Mouse (Mus musculus): ENCODE measurements around the gene Rec8. TPM values are rescaled to one million over a fixed set of nuclear protein-coding genes. Genes with fewer than 3 reads are reported as not detected.

The Rec8 gene
- 3.5 and 9.5 TPM in 2 replicates for total RNA-seq (2015)
- total RNA-seq (2017): 0.87 and 4.6 TPM in 2 replicates

- peak; percentile 68 for ATAC-seq (replicated peaks; ENCODE audit: poor library complexity)
Measured at GRCm38 (mm10) chr14:55617822-55618221, at the start of gene Rec8. Gene Rec8, plus strand, starts transcription at chr14:55618037.

DNA sequence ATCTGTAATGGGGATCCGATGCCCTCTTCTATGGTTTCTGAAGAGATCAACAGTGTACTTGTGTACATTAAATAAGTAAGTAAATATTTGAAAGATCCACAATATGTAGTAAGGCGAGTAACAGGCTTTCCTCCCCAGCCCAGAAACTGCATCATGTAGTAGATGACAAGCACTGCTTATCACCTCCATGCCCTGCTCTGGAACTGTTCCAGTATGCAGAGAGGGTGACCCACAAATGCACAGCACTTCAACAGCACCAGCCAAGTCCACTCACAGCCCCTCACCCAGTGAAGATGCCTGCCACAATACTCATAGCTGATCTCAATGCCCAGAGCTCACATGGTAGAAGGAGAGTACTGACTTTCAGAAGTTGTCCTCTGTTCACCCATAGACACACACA is 47.2 kb upstream of the Rec8 start:
- ATAC-seq (replicated peaks; ENCODE audit: poor library complexity): peak; percentile 50; the same call in 1 of the 2 replicates

- ATAC-seq (replicated peaks; ENCODE audit: poor library complexity): no peak
Measured at GRCm38 (mm10) chr14:55571760-55572159, 46.1 kb upstream of the Rec8 start.

GRCm38 (mm10) chr14:55575302-55575701 is 42.5 kb upstream of the Rec8 start, which contains the start of gene Fitm1:
Gene Fitm1, plus strand, starts transcription at chr14:55575617.
- no peak for ATAC-seq (replicated peaks; ENCODE audit: poor library complexity)

GRCm38 (mm10) chr14:55575711-55576110 is 42.1 kb upstream of the Rec8 start:
- no peak for ATAC-seq (replicated peaks; ENCODE audit: poor library complexity)

DNA sequence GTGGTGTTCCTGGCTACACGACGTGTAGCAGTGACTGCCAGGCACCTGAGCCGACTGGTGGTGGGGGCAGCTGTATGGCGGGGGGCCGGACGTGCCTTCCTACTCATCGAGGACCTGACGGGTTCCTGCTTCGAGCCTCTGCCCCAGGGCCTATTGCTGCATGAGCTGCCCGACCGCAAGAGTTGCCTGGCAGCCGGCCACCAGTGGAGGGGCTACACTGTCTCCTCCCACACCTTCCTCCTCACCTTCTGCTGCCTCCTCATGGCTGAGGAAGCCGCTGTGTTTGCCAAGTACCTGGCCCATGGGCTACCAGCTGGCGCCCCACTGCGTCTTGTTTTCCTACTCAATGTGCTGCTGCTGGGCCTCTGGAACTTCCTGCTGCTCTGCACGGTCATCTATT is 41.5 kb upstream of the Rec8 start:
- peak; percentile 13; the same call in 1 of the 2 replicates for ATAC-seq (replicated peaks; ENCODE audit: poor library complexity)

DNA sequence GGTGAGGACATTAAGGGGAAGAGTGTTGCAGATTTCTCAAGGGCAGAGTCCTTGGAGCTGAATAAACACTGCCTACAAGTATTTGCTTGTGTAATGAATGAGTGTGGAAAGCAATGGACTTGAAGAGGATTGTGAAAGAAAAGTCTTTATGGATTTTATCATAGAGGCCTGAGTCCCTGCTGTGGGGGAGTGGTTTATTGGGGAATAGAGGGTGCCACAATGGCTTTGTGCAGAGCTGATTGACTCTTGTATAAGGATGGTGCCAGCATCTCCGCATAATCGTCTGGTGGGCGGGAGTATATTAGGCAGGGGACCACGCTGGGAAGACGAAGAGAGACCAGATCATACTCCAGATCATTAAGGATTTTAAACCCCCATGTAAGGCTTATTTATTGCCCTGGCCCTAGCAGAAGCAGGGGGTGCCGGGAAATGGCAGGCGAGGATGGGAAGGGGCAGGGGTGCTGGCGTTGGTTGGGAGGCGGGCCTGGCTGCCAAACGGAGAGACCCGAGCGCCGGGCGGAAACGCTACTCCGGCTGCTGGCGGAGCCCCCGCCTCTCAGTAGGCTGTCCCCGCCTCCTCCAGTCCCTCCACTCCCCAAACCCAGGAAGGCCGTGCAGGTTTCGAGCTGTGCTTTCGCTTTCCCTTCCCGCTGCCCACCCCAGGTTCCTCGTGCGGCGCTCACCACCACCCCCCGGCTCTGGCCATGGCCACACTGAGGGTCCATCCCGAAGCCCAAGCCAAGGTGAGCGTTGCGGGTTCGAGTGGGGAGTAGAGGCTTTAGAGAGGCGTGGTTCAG is 39.8 kb upstream of the Rec8 start, which contains the start of gene Psme1:
Gene Psme1 (plus strand): TSS at position 253 of the 797 bp plus-strand sequence.
- ATAC-seq (replicated peaks; ENCODE audit: poor library complexity): peak; percentile 87

DNA sequence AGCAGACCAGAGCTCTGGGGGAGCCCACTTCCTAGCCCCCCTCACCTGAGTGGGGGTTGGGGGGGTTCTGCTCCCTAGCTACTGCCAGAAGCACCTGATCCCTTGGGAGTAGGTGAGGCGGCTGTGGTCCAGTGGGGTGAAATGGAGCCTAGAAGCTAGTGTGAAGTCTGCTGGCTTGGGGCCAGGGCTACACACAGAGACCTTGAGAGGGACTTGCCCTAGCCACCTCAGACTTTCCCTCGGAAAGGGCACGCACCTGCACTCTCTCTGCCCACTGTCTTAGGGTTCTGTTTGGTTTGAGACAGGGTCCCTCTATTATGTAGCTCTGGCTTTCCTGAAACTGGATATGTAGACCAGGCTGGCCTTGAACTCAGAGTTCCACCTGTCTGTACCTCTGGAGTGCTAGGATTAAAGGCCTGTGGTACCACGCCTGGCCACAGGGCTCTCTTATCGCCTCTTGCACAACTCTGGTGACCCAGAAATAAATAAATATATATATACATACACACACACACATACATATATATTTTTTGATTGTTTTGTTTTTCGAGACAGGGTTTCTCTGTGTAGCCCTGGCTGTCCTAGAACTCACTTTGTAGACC is 39.1 kb upstream of the Rec8 start:
- ATAC-seq (replicated peaks; ENCODE audit: poor library complexity): peak; percentile 54

DNA sequence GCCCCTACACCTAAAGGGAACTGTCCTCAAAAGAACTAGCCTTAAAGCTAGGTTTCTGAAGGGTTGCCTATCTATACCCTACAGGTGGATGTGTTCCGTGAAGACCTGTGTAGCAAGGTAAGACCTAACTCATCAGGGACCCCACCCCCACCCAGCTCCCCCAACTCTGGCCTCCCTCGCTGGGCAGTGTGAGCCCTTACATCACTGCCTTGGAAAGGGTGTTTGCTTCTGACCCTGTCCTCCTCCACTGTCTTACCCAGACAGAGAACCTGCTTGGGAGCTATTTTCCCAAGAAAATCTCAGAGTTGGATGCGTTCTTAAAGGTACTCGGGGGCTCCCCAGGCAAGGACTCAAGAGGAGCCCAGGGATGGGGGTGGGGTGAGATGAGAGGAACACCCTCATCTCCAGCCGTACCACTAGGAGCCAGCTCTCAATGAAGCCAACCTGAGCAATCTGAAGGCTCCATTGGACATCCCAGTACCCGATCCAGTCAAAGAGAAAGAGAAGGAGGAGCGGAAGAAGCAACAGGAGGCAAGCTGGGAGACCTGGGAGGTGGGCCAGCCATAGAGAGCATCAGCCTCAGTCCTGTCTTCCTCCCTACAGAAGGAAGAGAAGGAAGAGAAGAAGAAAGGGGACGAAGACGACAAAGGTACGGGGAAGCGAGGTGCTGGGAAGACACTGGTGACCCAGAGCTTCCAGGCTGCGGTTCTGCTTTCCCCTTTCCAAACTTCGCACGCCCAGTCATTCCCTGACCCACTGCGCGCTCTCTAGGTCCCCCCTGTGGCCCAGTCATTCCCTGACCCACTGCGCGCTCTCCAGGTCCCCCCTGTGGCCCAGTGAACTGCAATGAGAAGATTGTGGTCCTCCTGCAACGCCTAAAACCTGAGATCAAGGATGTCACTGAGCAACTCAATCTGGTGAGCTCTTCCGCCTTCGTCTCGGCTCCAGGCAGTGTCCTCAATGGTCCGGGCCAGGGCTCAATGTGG is 38.0 kb upstream of the Rec8 start:
- no peak for ATAC-seq (replicated peaks; ENCODE audit: poor library complexity)

DNA sequence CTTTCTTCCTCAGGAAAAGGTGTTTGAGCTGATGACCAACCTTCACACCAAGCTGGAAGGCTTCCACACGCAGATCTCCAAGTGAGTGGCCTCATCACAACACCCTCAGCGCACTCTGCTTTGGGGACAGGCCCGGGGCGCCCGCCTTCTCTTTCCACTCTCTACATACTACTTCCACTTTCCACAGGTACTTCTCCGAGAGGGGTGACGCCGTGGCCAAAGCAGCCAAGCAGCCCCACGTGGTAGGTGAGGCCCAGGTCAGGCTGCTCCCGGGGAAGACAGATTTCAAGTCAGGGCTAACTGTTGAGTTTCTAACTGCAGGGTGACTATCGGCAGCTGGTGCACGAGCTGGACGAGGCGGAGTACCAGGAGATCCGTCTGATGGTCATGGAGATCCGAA is 37.1 kb upstream of the Rec8 start:
- ATAC-seq (replicated peaks; ENCODE audit: poor library complexity): no peak

DNA sequence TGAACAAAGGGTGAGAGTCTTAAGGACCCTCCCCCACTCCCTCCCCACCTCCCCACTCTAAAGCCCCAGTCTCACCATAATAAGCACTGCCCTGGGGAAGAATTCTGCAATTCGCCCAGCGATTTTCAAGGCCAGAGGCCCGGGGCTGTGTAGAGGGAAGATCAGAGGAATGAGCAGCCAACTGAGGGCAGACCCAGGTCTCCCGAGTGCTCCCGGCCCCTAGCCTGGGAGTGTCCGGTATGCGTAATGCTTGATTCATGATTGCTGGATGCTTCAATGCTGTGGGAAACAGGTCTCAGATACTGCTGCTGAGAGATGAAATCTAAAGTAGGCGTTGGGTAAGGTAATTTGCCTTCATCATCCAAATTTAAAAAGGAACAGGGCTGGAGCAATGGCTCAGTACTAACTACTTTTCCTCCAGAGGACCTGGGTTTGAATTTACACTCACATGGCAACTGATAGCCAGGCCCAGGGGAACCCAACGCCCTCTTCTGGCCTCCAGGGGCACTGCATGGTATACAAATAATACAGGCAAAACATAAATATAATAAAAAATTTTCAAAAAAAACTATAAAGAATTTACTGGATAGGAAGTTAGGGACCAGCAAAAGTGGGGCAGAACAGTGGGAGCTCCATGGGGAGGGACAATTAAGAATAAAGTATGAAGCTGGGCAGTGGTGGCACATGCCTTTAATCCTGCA is 35.7 kb upstream of the Rec8 start:
- ATAC-seq (replicated peaks; ENCODE audit: poor library complexity): no peak

GRCm38 (mm10) chr14:55584303-55584701 is 33.5 kb upstream of the Rec8 start:
- ATAC-seq (replicated peaks; ENCODE audit: poor library complexity): no peak

DNA sequence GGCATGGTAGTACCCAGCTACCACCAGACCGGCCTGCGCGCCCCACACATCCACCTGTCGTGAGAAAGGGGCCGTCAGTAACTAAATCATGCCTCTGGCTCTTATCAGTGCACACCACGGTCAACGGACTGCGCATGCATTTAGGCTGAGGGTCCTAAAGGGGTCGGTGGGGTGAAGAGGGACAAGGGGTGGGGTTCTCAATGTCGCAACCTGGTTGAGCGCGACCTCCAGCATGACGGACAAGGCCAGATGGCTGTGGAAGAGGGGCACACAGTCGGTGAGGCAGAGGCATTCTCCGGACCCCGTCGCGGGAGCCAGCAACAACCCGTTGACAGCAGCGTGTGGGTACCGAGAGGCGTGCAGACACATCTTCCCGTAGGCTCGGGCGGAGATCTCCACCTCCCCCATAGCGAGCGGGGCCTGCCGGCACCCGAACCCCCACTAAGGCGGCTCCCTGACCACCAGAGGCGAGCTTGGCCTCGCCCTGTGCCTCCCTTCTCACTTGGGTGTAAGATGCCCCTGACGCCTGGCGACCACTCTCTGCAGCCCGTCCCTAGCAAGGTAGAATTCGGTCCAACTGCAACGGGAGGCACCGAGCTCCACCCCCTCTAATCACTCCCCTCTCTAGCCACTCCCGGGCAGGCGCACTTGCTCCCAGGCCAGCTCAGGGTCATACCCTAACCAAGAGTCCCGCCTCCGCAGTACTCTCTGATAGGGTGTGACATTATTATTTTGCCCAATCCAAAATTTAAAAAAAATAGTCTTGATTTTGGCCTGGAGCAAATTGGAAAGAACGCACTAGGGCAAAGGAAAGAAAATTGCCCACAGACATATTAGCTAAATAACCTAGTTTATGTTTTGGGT is 32.9 kb upstream of the Rec8 start, which contains the start of gene Emc9:
Gene Emc9 (minus strand): TSS at position 601 of the 864 bp plus-strand sequence.
- peak; percentile 83 for ATAC-seq (replicated peaks; ENCODE audit: poor library complexity)

DNA sequence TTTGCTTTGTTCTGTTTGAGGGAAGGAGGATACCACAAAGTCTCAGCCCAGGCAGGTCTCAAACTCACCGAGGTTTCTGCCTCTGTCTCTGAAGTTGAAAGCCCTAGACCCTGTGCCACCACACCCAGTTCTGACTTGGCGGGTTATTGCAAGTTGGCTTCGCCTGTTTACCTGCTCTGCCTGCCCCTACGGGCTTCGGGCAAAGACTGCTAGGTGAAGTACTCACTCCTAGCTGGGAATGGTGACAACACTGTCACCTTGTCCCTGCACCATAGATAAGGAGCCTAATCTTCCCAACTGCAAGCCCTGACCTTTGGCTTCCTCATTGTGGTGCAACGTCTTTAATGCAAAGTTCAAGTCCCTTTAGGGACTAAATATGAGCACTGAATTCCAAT is 32.3 kb upstream of the Rec8 start:
- peak; percentile 10; the same call in 1 of the 2 replicates for ATAC-seq (replicated peaks; ENCODE audit: poor library complexity)

DNA sequence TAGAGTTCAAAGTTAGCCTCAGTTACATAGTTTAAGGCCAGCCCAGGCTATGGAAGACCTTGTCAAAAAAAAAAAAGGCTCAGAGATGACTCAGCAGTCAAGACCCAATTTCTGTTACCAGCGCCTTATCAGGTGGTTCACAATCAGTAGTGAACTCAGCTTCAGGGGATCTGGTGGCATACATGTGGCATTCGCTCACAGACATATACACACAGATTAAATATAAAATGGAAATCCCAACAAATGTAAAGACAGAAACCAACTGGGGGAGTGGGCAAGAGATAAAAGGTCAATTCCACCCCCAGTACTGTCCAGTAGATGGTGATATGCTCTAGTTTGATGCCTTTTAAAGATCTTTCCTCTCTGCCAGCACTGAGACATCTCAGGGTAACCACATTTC is 31.7 kb upstream of the Rec8 start:
- peak; percentile 36 for ATAC-seq (replicated peaks; ENCODE audit: poor library complexity)

- no peak for ATAC-seq (replicated peaks; ENCODE audit: poor library complexity)
Measured at GRCm38 (mm10) chr14:55589271-55589670, 28.6 kb upstream of the Rec8 start.

GRCm38 (mm10) chr14:55589771-55590448 is 27.9 kb upstream of the Rec8 start:
- ATAC-seq (replicated peaks; ENCODE audit: poor library complexity): no peak

DNA sequence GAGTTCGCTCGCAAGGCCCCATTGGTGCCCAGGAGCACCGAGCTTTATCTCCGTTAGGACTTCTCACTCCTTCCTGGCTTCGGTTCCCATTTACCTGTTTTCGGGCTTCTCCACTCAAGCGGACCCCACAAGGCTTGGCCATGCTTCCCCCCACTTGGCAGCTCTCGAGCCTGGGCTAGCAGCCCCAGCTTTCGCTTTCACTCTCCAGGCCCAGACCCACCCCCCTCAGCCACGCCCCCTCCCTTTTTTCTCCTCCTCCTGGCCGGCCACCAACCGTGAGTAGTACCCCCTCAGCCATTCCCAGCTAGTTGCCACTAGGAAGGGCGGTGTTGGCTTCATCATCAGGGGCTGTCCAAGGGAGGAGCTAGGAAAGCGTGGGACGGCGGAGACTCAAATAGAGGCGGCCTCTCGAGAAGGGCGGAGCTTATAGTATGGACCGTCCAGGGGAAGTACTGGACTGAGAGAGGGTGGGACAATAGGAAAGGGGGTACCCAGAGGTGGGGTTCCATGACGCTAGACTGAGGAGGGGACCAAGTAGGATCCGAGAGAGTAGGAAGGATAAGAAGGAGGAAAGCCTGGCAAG is 27.0 kb upstream of the Rec8 start, which contains the start of gene Psme2:
Gene Psme2 (minus strand): TSS at position 366 of the 583 bp plus-strand sequence.
- peak; percentile 72 for ATAC-seq (replicated peaks; ENCODE audit: poor library complexity)

All from megakaryocyte progenitor cell, adult 5-6 weeks (primary cell).